Mouse (Mus musculus): Measurements from ENCODE around the gene Mlxipl.

GRCm38 (mm10) chr5:135178523-135178922 is 88.8 kb downstream of the Mlxipl start:
- TF ChIP-seq EP300 (IDR thresholded peaks at IDR 0.05; ENCODE audit: low read depth in 1 of 2, low read length in 2 of 2), result no peak
- TF ChIP-seq CTCF (IDR thresholded peaks at IDR 0.05 in 2 of 3, conservative IDR thresholded peaks at IDR 0.05 in 1 of 3; ENCODE audit: control insufficient read depth in 1 of 3, insufficient read depth in 1 of 3, low read depth in 2 of 3, low read length in 3 of 3, poor library complexity in 1 of 3, severe bottlenecking in 1 of 3), result no peak
- TF ChIP-seq MAFK (IDR thresholded peaks at IDR 0.05; ENCODE audit: borderline replicate concordance, low read depth, low read length), result no peak
- TF ChIP-seq POLR2A (IDR thresholded peaks at IDR 0.05; ENCODE audit: control insufficient read depth in 1 of 2, insufficient read depth in 1 of 2, low read depth in 1 of 2, low read length in 2 of 2, poor library complexity in 1 of 2), result no peak
- TF ChIP-seq POLR2AphosphoS2 (IDR thresholded peaks at IDR 0.05; ENCODE audit: low read length), result no peak
- no peak for TF ChIP-seq NELFE (IDR thresholded peaks at IDR 0.05; ENCODE audit: low read depth, low read length)
- TF ChIP-seq UBTF (IDR thresholded peaks at IDR 0.05; ENCODE audit: borderline replicate concordance, insufficient read depth, low read depth, low read length), result no peak
- no peak for TF ChIP-seq GABPA (IDR thresholded peaks at IDR 0.05; ENCODE audit: low read depth, low read length)
- no peak for TF ChIP-seq RCOR1 (IDR thresholded peaks at IDR 0.05; ENCODE audit: low read depth, low read length)
- no peak for TF ChIP-seq MYB (IDR thresholded peaks at IDR 0.05; ENCODE audit: low read depth, low read length)
- TF ChIP-seq ZKSCAN1 (IDR thresholded peaks at IDR 0.05; ENCODE audit: low read depth, low read length), result no peak
